Mouse (Mus musculus): ENCODE results near the gene Habp2. TPM values are rescaled to one million over a fixed set of nuclear protein-coding genes. Genes with fewer than 3 reads are reported as not detected.

Gene Habp2
- total and polyA plus RNA-seq, 2 experiments from 2014 or later, result not detected

GRCm38 (mm10) chr19:56342006-56342405, 55.1 kb downstream of the Habp2 start:
- peaks cover 7% of the 10 kb centered on the region for H3K4me1 ChIP-seq (ENCODE audit: insufficient read depth)
- no peaks in the 10 kb centered on the region for H3K36me3 ChIP-seq (ENCODE audit: insufficient read depth)
- H3K27me3 ChIP-seq (ENCODE audit: insufficient read depth, low read length), result no peaks in the 10 kb centered on the region; the same call in 1 of the 2 replicates
- H3K27ac ChIP-seq (ENCODE audit: low read depth, low read length), result no peak overlapping the region
- TF ChIP-seq CTCF (IDR thresholded peaks at IDR 0.05; ENCODE audit: low read depth), result no peak
- no peak overlapping the region for H3K9ac ChIP-seq
- H3K4me3 ChIP-seq (ENCODE audit: low read depth, low read length), result no peak overlapping the region
- H3K4me2 ChIP-seq (ENCODE audit: low read depth), result no peak overlapping the region
- ATAC-seq (no peak; the same call in 1 of the 2 replicates), DNase-seq (peak; percentile 58)
- H3K9me3 ChIP-seq (ENCODE audit: low read length), result no peaks in the 10 kb centered on the region
- 56% methylated on average over 8 of the region's 8 CpGs for WGBS

- Histone ChIP-seq H3K36me3 (ENCODE audit: insufficient read depth) (no peaks in the 10 kb centered on the region), H3K27me3 (ENCODE audit: insufficient read depth, low read length) (no peaks in the 10 kb centered on the region; the same call in 1 of the 2 replicates), H3K4me3 (ENCODE audit: low read depth, low read length) (no peak overlapping the region), H3K9me3 (ENCODE audit: low read length) (no peaks in the 10 kb centered on the region), H3K4me2 (ENCODE audit: low read depth) (peak overlapping the region; percentile 35; the same call in 1 of the 2 replicates), H3K27ac (ENCODE audit: low read depth, low read length) (0 out of 2 replicates have a peak overlapping the region, but pooled peaks have one; percentile 4), H3K9ac (no peak overlapping the region), H3K4me1 (ENCODE audit: insufficient read depth) (peaks cover 7% of the 10 kb centered on the region)
- ATAC-seq, result peak; percentile 65
- 11% methylated on average over 26 of the region's 26 CpGs for WGBS
- TF ChIP-seq CTCF (IDR thresholded peaks at IDR 0.05; ENCODE audit: low read depth), result no peak
- DNase-seq, result no peak
Measured at GRCm38 (mm10) chr19:56343869-56344563, 57.1 kb downstream of the Habp2 start.

GRCm38 (mm10) chr19:56346016-56346415, 59.1 kb downstream of the Habp2 start:
- Histone ChIP-seq H3K9ac (no peak overlapping the region), H3K27me3 (ENCODE audit: insufficient read depth, low read length) (no peaks in the 10 kb centered on the region; the same call in 1 of the 2 replicates), H3K27ac (ENCODE audit: low read depth, low read length) (no peak overlapping the region), H3K36me3 (ENCODE audit: insufficient read depth) (no peaks in the 10 kb centered on the region), H3K4me3 (ENCODE audit: low read depth, low read length) (no peak overlapping the region), H3K9me3 (ENCODE audit: low read length) (no peaks in the 10 kb centered on the region), H3K4me2 (ENCODE audit: low read depth) (no peak overlapping the region), H3K4me1 (ENCODE audit: insufficient read depth) (peaks cover 7% of the 10 kb centered on the region)
- DNase-seq (peak; percentile 40), ATAC-seq (no peak)
- peak; percentile 66 for TF ChIP-seq CTCF (IDR thresholded peaks at IDR 0.05; ENCODE audit: low read depth)
- WGBS, result 68% methylated on average over 3 of the region's 3 CpGs

DNA sequence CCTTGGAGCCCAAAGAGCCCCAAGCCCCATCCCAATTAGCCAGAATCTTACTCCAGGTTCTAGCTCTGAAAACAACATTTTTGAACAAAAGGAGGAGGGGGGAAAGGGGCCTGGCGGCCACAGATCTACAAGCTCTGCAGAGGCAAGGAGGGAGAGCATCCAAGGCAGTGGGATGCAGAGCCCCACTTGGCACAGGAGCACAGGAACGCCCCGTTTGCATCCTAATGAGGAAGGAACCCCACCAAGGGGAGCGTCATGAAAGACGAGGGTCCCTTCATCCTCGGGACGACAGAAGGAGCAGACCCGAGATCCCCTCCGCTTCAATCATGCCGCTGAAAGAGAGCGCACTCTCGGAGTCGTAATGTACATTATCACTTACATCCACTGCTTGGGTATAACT, 59.8 kb downstream of the Habp2 start:
- no peak for ATAC-seq
- H3K4me2 ChIP-seq (ENCODE audit: low read depth), result peak overlapping the region; percentile 26; the same call in 1 of the 2 replicates
- H3K9ac ChIP-seq, result no peak overlapping the region
- no peaks in the 10 kb centered on the region for H3K9me3 ChIP-seq (ENCODE audit: low read length)
- H3K4me3 ChIP-seq (ENCODE audit: low read depth, low read length), result no peak overlapping the region
- no peaks in the 10 kb centered on the region for H3K27me3 ChIP-seq (ENCODE audit: insufficient read depth, low read length)
- no peak for DNase-seq
- no peaks in the 10 kb centered on the region for H3K36me3 ChIP-seq (ENCODE audit: insufficient read depth)
- peaks cover 7% of the 10 kb centered on the region for H3K4me1 ChIP-seq (ENCODE audit: insufficient read depth)
- H3K27ac ChIP-seq (ENCODE audit: low read depth, low read length), result no peak overlapping the region
- TF ChIP-seq CTCF (IDR thresholded peaks at IDR 0.05; ENCODE audit: low read depth), result no peak
- WGBS, result 21% methylated on average over 13 of the region's 13 CpGs

GRCm38 (mm10) chr19:56349295-56349694, 62.4 kb downstream of the Habp2 start:
- no peak overlapping the region for H3K4me2 ChIP-seq (ENCODE audit: low read depth)
- 38% methylated on average over 6 of the region's 6 CpGs for WGBS
- H3K27ac ChIP-seq (ENCODE audit: low read depth, low read length), result no peak overlapping the region
- no peaks in the 10 kb centered on the region; the same call in 1 of the 2 replicates for H3K4me1 ChIP-seq (ENCODE audit: insufficient read depth)
- ATAC-seq (no peak), DNase-seq (no peak)
- H3K9ac ChIP-seq, result no peak overlapping the region
- no peaks in the 10 kb centered on the region for H3K9me3 ChIP-seq (ENCODE audit: low read length)
- H3K27me3 ChIP-seq (ENCODE audit: insufficient read depth, low read length), result no peaks in the 10 kb centered on the region
- no peaks in the 10 kb centered on the region for H3K36me3 ChIP-seq (ENCODE audit: insufficient read depth)
- peak; percentile 47 for TF ChIP-seq CTCF (IDR thresholded peaks at IDR 0.05; ENCODE audit: low read depth)
- no peak overlapping the region for H3K4me3 ChIP-seq (ENCODE audit: low read depth, low read length)

DNA sequence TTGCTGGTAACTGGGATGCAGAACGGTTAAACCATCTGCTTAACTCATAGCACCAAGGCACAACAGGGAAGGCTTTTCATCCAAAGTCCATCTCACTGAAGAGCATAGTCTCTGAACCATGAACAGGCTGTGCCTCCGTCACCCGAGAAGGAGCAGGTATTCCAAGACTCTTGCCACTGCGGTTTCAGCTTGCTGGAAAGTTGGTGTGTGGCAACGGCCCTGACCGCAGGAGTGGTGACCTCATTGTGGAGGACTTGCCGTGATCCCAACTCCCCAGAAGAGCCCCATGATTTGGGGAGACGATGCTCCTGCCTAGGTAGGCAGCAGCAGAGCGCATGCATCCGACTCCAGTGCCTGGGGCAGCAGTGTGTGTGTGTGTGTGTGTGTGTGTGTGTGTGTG, 66.8 kb downstream of the Habp2 start:
- Histone ChIP-seq H3K4me1 (ENCODE audit: insufficient read depth) (no peaks in the 10 kb centered on the region), H3K4me3 (ENCODE audit: low read depth, low read length) (no peak overlapping the region), H3K4me2 (ENCODE audit: low read depth) (no peak overlapping the region), H3K27ac (ENCODE audit: low read depth, low read length) (no peak overlapping the region), H3K9ac (no peak overlapping the region), H3K9me3 (ENCODE audit: low read length) (no peaks in the 10 kb centered on the region), H3K27me3 (ENCODE audit: insufficient read depth, low read length) (no peaks in the 10 kb centered on the region), H3K36me3 (ENCODE audit: insufficient read depth) (no peaks in the 10 kb centered on the region)
- no peak for ATAC-seq
- no peak for TF ChIP-seq CTCF (IDR thresholded peaks at IDR 0.05; ENCODE audit: low read depth)
- 89% methylated on average over 10 of the region's 10 CpGs for WGBS
- DNase-seq, result no peak

DNA sequence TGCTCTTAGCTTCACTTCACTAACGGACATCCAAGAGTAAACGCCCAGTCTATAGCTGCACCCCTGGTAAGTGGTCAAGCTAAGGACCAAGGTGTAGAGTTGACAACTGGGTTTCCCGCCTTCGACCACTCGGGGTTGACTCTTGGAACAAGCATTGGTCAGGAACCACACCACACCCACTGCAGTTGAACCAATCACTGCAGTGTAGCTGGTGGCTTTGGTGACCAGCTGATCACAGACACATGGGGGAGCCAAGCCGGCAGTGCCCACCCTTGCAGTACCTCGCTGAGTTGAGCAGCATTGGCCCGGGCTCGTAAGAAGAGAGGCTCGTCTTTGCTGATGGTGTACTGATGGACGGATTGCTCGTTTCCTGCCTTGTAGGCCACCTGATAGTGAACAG, 68.3 kb downstream of the Habp2 start:
- 93% methylated on average over 12 of the region's 12 CpGs for WGBS
- ATAC-seq (no peak), DNase-seq (no peak)
- no peak overlapping the region for H3K9ac ChIP-seq
- H3K4me2 ChIP-seq (ENCODE audit: low read depth), result no peak overlapping the region
- no peaks in the 10 kb centered on the region for H3K36me3 ChIP-seq (ENCODE audit: insufficient read depth)
- no peaks in the 10 kb centered on the region for H3K9me3 ChIP-seq (ENCODE audit: low read length)
- no peaks in the 10 kb centered on the region for H3K27me3 ChIP-seq (ENCODE audit: insufficient read depth, low read length)
- H3K4me1 ChIP-seq (ENCODE audit: insufficient read depth), result no peaks in the 10 kb centered on the region
- no peak for TF ChIP-seq CTCF (IDR thresholded peaks at IDR 0.05; ENCODE audit: low read depth)
- no peak overlapping the region for H3K27ac ChIP-seq (ENCODE audit: low read depth, low read length)
- H3K4me3 ChIP-seq (ENCODE audit: low read depth, low read length), result no peak overlapping the region
